Mouse (Mus musculus): Measurements from ENCODE around the gene Lrp2bp. TPM values are rescaled to one million over a fixed set of nuclear protein-coding genes. Genes with fewer than 3 reads are reported as not detected.

The Lrp2bp gene
- polyA plus RNA-seq, 1 experiment, result 0.05 TPM

DNA sequence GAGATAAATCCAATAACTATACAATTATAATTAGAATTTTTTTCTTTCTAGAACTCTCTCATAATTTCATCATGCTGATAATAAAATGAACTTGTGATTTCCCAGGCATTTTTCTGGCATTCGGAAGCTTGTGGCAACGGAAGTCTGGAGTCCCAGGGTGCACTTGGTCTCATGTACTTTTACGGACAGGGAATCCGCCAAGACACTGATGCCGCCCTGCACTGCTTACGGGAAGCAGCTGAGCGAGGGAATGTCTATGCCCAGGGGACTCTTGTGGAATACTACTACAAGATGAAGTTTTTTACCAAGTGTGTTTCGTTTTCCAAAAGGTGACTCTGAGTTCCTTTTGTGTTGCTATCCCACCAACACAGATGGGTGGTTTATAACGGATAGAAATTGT is 23.7 kb downstream of the Lrp2bp start:
- WGBS, result 97% methylated on average over 9 of the region's 9 CpGs
- no peak overlapping the region for H3K4me3 ChIP-seq (ENCODE audit: extremely low read depth, insufficient read depth, insufficient read length)
- TF ChIP-seq CTCF (IDR thresholded peaks at IDR 0.05; ENCODE audit: extremely low read depth, insufficient read depth, insufficient read length, insufficient replicate concordance), result no peak
- no peak for TF ChIP-seq POLR2A (IDR thresholded peaks at IDR 0.05; ENCODE audit: low read depth, low read length)

DNA sequence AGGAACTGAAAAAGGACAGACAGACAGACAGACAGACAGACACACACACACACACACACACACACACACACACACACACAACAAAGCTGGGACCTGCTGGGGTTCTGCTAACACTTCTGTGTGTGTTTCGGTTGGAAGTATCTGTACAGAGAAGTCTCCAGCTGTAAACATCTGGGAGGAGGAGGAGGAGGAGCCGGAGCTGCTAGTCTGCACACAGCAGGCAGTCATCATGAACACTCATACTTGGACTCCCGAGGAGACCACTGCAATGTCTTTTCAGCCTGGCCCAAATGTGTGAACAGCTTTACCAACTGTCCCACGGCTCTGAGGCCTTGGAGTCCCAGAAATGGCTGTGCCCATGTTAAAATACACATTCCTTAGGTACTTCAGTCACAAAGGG is 25.3 kb downstream of the Lrp2bp start:
- H3K36me3 ChIP-seq (ENCODE audit: control insufficient read depth, insufficient read depth, low read length), result no peaks in the 10 kb centered on the region
- H3K4me3 ChIP-seq (ENCODE audit: extremely low read depth, insufficient read depth, insufficient read length), result no peak overlapping the region
- no peak for DNase-seq (ENCODE audit: low read depth in 1 of 2, low spot score in 2 of 2)
- 87% methylated on average over 4 of the region's 4 CpGs for WGBS
- no peaks in the 10 kb centered on the region for H3K4me1 ChIP-seq (ENCODE audit: control insufficient read depth, insufficient read depth, insufficient read length)
- no peaks in the 10 kb centered on the region for H3K27me3 ChIP-seq (ENCODE audit: control insufficient read depth, insufficient read depth, low read length)
- TF ChIP-seq POLR2A (IDR thresholded peaks at IDR 0.05; ENCODE audit: low read depth, low read length), result no peak
- TF ChIP-seq CTCF (IDR thresholded peaks at IDR 0.05; ENCODE audit: extremely low read depth, insufficient read depth, insufficient read length, insufficient replicate concordance), result no peak
- H3K27ac ChIP-seq (ENCODE audit: insufficient read depth, low read length), result no peak overlapping the region

More for the DNA sequence above, 23.7 kb downstream of the Lrp2bp start:
- no peaks in the 10 kb centered on the region for H3K27me3 ChIP-seq (ENCODE audit: control insufficient read depth, insufficient read depth, low read length)
- H3K27ac ChIP-seq (ENCODE audit: insufficient read depth, low read length), result no peak overlapping the region
- no peak for DNase-seq (ENCODE audit: low read depth in 1 of 2, low spot score in 2 of 2)
- no peaks in the 10 kb centered on the region for H3K36me3 ChIP-seq (ENCODE audit: control insufficient read depth, insufficient read depth, low read length)
- no peaks in the 10 kb centered on the region for H3K4me1 ChIP-seq (ENCODE audit: control insufficient read depth, insufficient read depth, insufficient read length)

DNA sequence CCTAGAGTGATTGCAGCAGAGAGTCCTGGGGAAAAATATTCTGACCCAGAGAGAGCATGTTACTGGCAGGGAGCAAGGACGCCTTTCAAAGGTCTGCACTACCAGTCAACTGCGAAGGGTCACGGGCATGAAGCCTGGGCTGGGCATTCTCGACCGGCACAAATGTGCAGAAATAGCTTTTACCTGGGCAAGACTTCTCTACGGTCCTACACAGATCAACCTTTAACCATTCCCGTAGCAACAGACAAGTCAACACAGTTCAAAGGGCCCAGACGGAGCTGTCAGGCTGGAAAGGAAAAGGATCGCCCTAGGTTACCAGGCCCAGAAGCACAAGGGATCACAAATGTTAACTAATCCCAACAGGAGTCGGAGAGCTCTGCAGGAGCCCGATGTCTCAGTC is 37.1 kb downstream of the Lrp2bp start:
- H3K27me3 ChIP-seq (ENCODE audit: control insufficient read depth, insufficient read depth, low read length), result no peaks in the 10 kb centered on the region
- H3K4me1 ChIP-seq (ENCODE audit: control insufficient read depth, insufficient read depth, insufficient read length), result peaks cover 4% of the 10 kb centered on the region
- peaks cover 17% of the 10 kb centered on the region for H3K36me3 ChIP-seq (ENCODE audit: control insufficient read depth, insufficient read depth, low read length)
- no peak overlapping the region for H3K4me3 ChIP-seq (ENCODE audit: extremely low read depth, insufficient read depth, insufficient read length)
- TF ChIP-seq CTCF (IDR thresholded peaks at IDR 0.05; ENCODE audit: extremely low read depth, insufficient read depth, insufficient read length, insufficient replicate concordance), result no peak
- no peak for TF ChIP-seq POLR2A (IDR thresholded peaks at IDR 0.05; ENCODE audit: low read depth, low read length)
- WGBS, result 94% methylated on average over 11 of the region's 11 CpGs
- no peak for DNase-seq (ENCODE audit: low read depth in 1 of 2, low spot score in 2 of 2)
- H3K27ac ChIP-seq (ENCODE audit: insufficient read depth, low read length), result no peak overlapping the region

DNA sequence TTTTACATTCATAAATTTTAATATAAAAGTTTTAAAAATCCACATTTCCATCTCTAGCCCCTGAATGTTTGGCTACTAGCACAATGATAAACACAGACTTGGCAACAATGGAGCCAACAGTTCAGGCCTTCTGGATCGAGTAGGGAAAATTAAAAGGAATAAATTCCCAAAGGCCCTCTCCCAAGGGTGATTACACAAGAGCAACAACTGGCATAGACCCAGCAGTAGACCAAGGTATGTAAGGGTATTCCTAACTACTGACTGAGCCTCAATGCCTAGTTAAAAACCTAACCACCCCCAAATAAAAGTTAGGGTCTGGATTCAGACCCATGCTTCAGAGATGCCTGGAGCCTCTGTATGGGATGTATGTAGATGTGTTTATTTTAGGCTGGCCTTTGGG is 40.6 kb downstream of the Lrp2bp start:
- H3K36me3 ChIP-seq (ENCODE audit: control insufficient read depth, insufficient read depth, low read length), result peaks cover 13% of the 10 kb centered on the region
- no peak overlapping the region for H3K27ac ChIP-seq (ENCODE audit: insufficient read depth, low read length)
- peaks cover 4% of the 10 kb centered on the region for H3K4me1 ChIP-seq (ENCODE audit: control insufficient read depth, insufficient read depth, insufficient read length)
- no peak for DNase-seq (ENCODE audit: low read depth in 1 of 2, low spot score in 2 of 2)
- no peak for TF ChIP-seq POLR2A (IDR thresholded peaks at IDR 0.05; ENCODE audit: low read depth, low read length)
- no peak for TF ChIP-seq CTCF (IDR thresholded peaks at IDR 0.05; ENCODE audit: extremely low read depth, insufficient read depth, insufficient read length, insufficient replicate concordance)
- 85% methylated on average over 1 of the region's 1 CpGs for WGBS
- H3K4me3 ChIP-seq (ENCODE audit: extremely low read depth, insufficient read depth, insufficient read length), result no peak overlapping the region
- no peaks in the 10 kb centered on the region for H3K27me3 ChIP-seq (ENCODE audit: control insufficient read depth, insufficient read depth, low read length)

- H3K27ac ChIP-seq (ENCODE audit: insufficient read depth, low read length), result no peak overlapping the region
- no peak for TF ChIP-seq CTCF (IDR thresholded peaks at IDR 0.05; ENCODE audit: extremely low read depth, insufficient read depth, insufficient read length, insufficient replicate concordance)
- TF ChIP-seq POLR2A (IDR thresholded peaks at IDR 0.05; ENCODE audit: low read depth, low read length), result no peak
- peaks cover 4% of the 10 kb centered on the region for H3K4me1 ChIP-seq (ENCODE audit: control insufficient read depth, insufficient read depth, insufficient read length)
- H3K36me3 ChIP-seq (ENCODE audit: control insufficient read depth, insufficient read depth, low read length), result peaks cover 14% of the 10 kb centered on the region
- 92% methylated on average over 13 of the region's 13 CpGs for WGBS
- H3K27me3 ChIP-seq (ENCODE audit: control insufficient read depth, insufficient read depth, low read length), result no peaks in the 10 kb centered on the region
- no peak for DNase-seq (ENCODE audit: low read depth in 1 of 2, low spot score in 2 of 2)
- no peak overlapping the region for H3K4me3 ChIP-seq (ENCODE audit: extremely low read depth, insufficient read depth, insufficient read length)
Observed at GRCm38 (mm10) chr8:46040260-46040659, 41.2 kb downstream of the Lrp2bp start.

DNA sequence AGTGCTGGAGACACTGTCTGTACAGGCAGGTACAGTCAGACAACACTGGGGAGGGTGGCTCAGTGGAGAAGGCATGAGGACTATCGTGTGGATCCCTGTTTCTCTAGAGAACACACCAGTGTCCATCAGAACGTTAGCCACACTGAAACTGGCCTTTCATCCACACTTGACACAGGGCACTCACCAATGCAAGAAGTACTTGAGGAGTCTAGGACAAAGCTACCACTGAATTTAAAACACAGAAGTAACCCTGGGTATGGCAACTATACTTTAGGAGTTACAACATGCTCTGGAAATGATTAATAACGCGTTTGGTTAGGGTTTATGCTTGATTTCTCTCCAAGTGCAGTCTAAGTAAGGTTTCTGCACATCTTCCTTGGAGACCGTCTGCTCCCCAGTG is 73.7 kb downstream of the Lrp2bp start:
- H3K27me3 ChIP-seq (ENCODE audit: control insufficient read depth, insufficient read depth, low read length), result no peaks in the 10 kb centered on the region
- WGBS, result 92% methylated on average over 5 of the region's 5 CpGs
- H3K4me1 ChIP-seq (ENCODE audit: control insufficient read depth, insufficient read depth, insufficient read length), result no peaks in the 10 kb centered on the region
- H3K36me3 ChIP-seq (ENCODE audit: control insufficient read depth, insufficient read depth, low read length), result peaks cover 7% of the 10 kb centered on the region
- DNase-seq (ENCODE audit: low read depth in 1 of 2, low spot score in 2 of 2), result no peak
- no peak for TF ChIP-seq CTCF (IDR thresholded peaks at IDR 0.05; ENCODE audit: extremely low read depth, insufficient read depth, insufficient read length, insufficient replicate concordance)
- TF ChIP-seq POLR2A (IDR thresholded peaks at IDR 0.05; ENCODE audit: low read depth, low read length), result no peak
- H3K27ac ChIP-seq (ENCODE audit: insufficient read depth, low read length), result no peak overlapping the region
- H3K4me3 ChIP-seq (ENCODE audit: extremely low read depth, insufficient read depth, insufficient read length), result no peak overlapping the region

DNA sequence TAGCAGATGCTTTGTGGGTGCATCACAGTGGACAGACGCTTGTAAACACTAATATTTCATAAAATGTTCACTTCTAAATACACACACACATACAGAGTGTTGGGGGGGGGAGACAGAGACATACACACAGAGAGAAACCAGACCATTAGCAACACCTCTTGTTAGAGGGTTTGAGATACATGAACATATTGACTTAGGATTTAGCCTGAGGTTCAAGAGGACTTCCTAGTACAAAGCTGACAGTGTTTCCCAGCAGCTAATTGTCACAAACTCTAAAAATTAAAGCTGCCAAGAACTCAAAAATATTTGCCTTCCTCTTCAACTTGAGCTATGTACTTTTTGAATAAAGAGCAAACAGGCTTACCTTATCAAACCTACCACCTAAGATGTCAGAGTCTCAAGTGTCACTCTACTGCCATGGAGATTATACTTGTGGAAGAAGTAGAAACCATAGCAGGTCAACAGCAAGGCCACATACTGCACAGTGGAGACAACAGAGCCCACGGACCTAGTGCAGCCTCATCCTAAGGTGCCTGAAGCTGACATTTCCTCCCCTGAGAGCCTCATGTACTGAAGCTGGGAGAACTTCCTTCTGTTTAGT is 74.5 kb downstream of the Lrp2bp start:
- Histone ChIP-seq H3K4me1 (ENCODE audit: control insufficient read depth, insufficient read depth, insufficient read length) (no peaks in the 10 kb centered on the region), H3K27ac (ENCODE audit: insufficient read depth, low read length) (no peak overlapping the region), H3K36me3 (ENCODE audit: control insufficient read depth, insufficient read depth, low read length) (peaks cover 6% of the 10 kb centered on the region), H3K4me3 (ENCODE audit: extremely low read depth, insufficient read depth, insufficient read length) (no peak overlapping the region), H3K27me3 (ENCODE audit: control insufficient read depth, insufficient read depth, low read length) (no peaks in the 10 kb centered on the region)
- 86% methylated on average over 2 of the region's 2 CpGs for WGBS
- TF ChIP-seq POLR2A (IDR thresholded peaks at IDR 0.05; ENCODE audit: low read depth, low read length) (no peak), CTCF (IDR thresholded peaks at IDR 0.05; ENCODE audit: extremely low read depth, insufficient read depth, insufficient read length, insufficient replicate concordance) (no peak)
- no peak for DNase-seq (ENCODE audit: low read depth in 1 of 2, low spot score in 2 of 2)

Measured in spleen, adult 2 months (tissue).